Mouse (Mus musculus): ENCODE data around the gene Slitrk5.

DNA sequence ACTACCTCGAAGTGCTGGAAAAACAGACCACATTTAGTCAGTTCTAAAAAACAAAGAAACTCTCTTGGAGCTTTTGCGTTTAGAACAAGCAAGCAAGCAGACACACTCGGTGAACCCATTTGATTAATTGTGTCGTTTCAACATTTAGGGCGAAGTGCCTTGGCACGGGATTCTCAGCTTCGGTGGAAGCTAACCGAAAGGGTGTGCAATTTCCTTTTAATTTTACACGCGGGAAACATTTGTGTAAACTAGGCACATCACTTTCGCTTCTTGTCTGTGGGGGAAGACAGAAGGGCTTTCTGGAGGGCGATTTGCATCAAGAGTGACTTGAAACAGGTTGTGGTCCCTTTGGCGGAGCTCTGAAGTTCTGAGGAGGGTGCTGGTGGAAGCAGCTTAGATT lies 6.9 kb downstream of the Slitrk5 start:
- TF ChIP-seq POLR2A (IDR thresholded peaks at IDR 0.05; ENCODE audit: borderline replicate concordance, extremely low read depth, low read depth, low read length) (no peak), CTCF (IDR thresholded peaks at IDR 0.05; ENCODE audit: insufficient read depth, low read length) (no peak)

Data from lung, adult 2 months (tissue).